Mouse (Mus musculus) limb, embryonic 10.5 days (tissue): Measurements from ENCODE around the gene Gm8237. TPM values are rescaled to one million over a fixed set of nuclear protein-coding genes. Genes with fewer than 3 reads are reported as not detected.
A peak's percentile ranks its signal among the peaks of the same experiment; 100 is the strongest.
"Not testable (repeated sequence)": the region's sequence is repeated elsewhere in the genome, so short reads cannot be mapped to it uniquely, and the experiment has no call there.

Experiments
- DNase-seq: peaks from one replicate; pipeline ENCODE4 v3.0.0-alpha.2; 2017; ENCODE audit warnings: low spot score
- H3K27ac ChIP-seq: fragments of 300-500 bp; sonication (generic); 2 replicates; pipeline ENCODE4 v1.5.1; 2016; ENCODE audit warnings: mild to moderate bottlenecking
- H3K27me3 ChIP-seq: fragments of 300-500 bp; sonication (generic); 2 replicates; pipeline ENCODE4 v1.6.1; 2016; ENCODE audit warnings: low read depth, mild to moderate bottlenecking; ENCODE audit not compliant: poor library complexity, severe bottlenecking
- H3K36me3 ChIP-seq: fragments of 300-500 bp; sonication (generic); 2 replicates; pipeline ENCODE4 v1.6.1; 2016; ENCODE audit warnings: mild to moderate bottlenecking, moderate library complexity
- H3K4me1 ChIP-seq: fragments of 300-500 bp; sonication (generic); 2 replicates; pipeline ENCODE4 v1.6.1; 2016
- H3K4me3 ChIP-seq: fragments of 300-500 bp; sonication (generic); 2 replicates; pipeline ENCODE4 v1.5.1; 2016; ENCODE audit warnings: mild to moderate bottlenecking, moderate library complexity
- H3K9me3 ChIP-seq: fragments of 300-500 bp; sonication (generic); replicated peaks from 2 replicates; pipeline ENCODE4 v1.6.1; 2016; ENCODE audit warnings: mild to moderate bottlenecking
- WGBS: fragments of 180-500 bp; shearing (Covaris S2); methylation state at CpG from one replicate; pipeline ENCODE4 v1.1.7; 2016; 5-methylcytosine and 5-hydroxymethylcytosine counted together
- polyA plus RNA-seq: library from polyadenylated mRNA; unstranded; fragments of >200 nt; fragmentation: Nextera tagmentation; extraction: Ambion mirVana; gene quantifications from 2 replicates; pipeline ENCODE4 v1.2.1, GENCODE M21; 2016

Gm8237 gene
- 0.06 and 0.10 TPM in 2 replicates for polyA plus RNA-seq

DNA sequence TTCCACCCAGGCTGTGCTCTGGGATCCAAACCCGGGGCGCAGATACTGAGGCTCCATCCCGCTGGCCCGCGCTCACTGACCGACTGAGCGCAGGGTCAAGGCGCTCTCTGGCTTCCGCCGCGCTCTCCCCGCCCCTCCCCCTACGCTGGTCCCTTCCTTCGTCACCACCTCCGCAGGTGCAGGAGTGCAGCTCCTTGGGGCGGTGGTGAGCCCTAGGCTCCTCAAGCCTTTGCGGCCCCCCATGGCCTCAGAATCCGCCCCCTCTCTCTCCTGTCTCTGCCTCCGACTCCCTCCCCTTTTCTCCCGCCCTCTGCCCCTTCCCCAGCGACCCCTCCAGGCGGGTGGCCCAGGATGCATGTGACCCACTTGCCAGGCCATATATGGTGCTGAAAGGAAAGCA, at the start of gene Gm8237:
Gm8237 (minus strand) TSS at position 142 of the 400 bp plus-strand sequence.
- not testable (repeated sequence) for H3K36me3 ChIP-seq, H3K9me3 ChIP-seq, H3K27ac ChIP-seq, H3K4me1 ChIP-seq
- peak; percentile 42 for DNase-seq
- 3% methylated on average over 7 of the region's 22 CpGs for WGBS
- Histone ChIP-seq H3K27me3 (peaks cover 11% of the 10 kb centered on the region; the same call in 1 of the 2 replicates), H3K4me3 (peak within 1 kb of the TSS; percentile 47)

DNA sequence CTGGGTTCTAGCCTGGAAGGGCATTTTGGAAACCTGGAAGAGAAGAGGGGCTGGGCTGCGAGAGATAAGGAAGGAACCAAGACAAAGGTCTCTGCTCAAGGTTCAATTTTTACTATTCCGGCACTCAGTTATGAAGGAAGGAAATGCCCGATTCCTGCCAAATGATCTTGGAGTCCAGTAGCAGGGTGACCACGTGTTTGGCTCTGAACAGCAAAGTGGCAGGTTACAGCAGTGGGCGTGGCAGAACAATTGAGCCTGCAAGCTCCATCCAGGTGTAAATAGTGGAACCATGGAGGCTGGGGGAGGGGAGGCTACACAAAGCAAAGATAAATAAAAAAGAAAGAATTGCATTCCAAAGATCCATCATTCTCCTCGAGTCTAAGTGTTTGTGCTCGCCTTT, 43.1 kb upstream of the Gm8237 start:
- H3K27me3 ChIP-seq, H3K4me3 ChIP-seq, H3K9me3 ChIP-seq, H3K36me3 ChIP-seq, H3K27ac ChIP-seq, H3K4me1 ChIP-seq, DNase-seq: not testable (repeated sequence)
- 79% methylated on average over 7 of the region's 7 CpGs for WGBS

DNA sequence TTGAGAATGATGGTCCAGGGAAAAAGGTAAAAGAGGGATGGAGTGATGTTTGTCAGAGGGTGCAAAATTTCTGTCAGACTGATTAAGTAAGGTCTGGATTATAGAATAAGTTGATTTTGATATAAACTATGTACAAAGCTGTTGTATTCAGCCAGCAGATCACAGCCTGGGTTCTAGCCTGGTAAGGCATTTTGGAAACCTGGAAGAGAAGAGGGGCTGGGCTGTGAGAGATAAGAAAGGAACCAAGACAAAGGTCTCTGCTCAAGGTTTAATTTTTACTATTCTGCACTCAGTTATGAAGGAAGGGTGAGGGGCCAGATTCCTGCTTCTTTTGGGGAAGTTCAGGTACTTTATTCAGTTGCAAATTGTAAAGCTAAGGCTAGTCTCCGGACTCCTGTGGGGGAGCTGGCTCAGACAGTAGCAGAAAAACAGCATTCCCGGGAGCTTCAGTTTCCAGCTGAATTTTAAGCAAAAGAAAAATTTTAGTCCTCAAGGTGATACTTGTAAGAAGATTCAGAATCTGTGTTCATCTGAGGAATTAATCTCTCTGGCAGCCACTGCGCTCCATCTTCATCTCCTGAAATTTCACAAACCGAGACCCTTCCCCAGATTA, 38.3 kb upstream of the Gm8237 start:
- not testable (repeated sequence) for DNase-seq, H3K4me1 ChIP-seq, H3K36me3 ChIP-seq, H3K27ac ChIP-seq, H3K27me3 ChIP-seq, H3K9me3 ChIP-seq, H3K4me3 ChIP-seq
- 91% methylated on average over 4 of the region's 4 CpGs for WGBS

DNA sequence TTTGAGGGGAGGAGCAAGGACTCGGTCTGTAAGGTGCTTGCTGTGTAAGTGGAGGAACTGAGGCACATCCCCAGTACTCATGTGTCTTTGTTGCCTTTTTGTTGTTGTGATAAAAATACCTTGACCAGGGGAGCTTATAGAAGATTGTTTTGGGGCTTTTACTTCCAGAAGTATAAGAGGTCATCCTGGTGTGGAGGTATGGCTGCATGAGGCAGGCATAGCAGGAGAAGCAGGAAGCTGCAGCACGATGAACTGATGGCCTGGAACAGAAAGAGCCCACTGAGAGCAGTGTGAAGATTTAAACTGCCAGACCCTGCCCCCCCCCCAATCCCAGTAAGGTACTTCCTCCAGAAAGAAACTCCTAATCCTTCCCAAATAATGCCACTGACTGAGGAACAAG, 33.5 kb upstream of the Gm8237 start:
- not testable (repeated sequence) for H3K36me3 ChIP-seq, H3K9me3 ChIP-seq, H3K4me3 ChIP-seq, H3K4me1 ChIP-seq, H3K27me3 ChIP-seq, H3K27ac ChIP-seq, DNase-seq
- 82% methylated on average over 2 of the region's 2 CpGs for WGBS

DNA sequence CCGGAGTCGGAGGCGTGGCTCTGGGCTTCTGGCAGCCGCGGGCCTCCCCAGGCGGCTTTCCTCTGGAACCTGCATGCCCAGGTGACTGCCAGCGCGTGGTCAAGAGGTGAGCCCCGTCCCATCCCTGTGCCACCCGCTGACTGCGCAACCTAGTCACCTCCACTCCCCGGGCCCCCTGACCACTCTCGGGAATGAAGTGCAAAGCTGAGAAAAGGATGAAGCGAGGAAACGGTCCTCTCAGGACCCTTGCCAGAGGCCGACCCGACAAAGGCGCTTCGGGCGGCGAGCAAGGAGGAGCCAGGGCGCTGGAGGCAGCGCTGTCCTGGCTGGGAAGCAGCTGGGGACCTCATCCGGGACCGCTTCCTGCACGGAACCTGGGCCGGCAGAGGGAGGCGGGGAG, 391 bp downstream of the Gm8237 start:
- WGBS: under 1% methylated on average over 21 of the region's 28 CpGs
- H3K27ac ChIP-seq: not testable (repeated sequence)

DNA sequence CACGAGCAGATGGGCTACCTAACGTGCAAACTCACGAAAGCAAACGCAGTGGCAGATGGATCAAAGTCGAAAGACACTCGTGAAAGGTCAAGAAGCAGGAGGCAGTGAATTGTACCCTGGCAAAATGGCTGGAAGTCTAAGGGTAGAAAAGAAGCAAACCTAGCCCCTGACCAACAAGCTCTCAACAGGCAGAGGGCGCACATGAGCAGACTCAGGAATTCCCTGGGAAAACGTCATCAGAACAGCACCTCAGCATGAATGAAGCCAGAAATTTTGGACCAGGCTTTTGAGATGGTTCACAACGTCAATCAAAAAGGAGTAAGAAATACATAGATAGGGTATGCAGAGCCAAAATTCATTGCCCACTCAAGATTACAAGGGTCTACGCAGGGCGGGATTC, 1.0 kb downstream of the Gm8237 start:
- not testable (repeated sequence) for H3K36me3 ChIP-seq, H3K9me3 ChIP-seq, H3K4me3 ChIP-seq, H3K27ac ChIP-seq, H3K4me1 ChIP-seq
- WGBS: 13% methylated on average over 7 of the region's 11 CpGs
- H3K27me3 ChIP-seq: peaks cover 11% of the 10 kb centered on the region; the same call in 1 of the 2 replicates
- DNase-seq: peak; percentile 53

More for the DNA sequence above, 391 bp downstream of the Gm8237 start:
- peaks cover 11% of the 10 kb centered on the region; the same call in 1 of the 2 replicates for H3K27me3 ChIP-seq
- not testable (repeated sequence) for H3K9me3 ChIP-seq, H3K36me3 ChIP-seq, H3K4me1 ChIP-seq
- DNase-seq: peak; percentile 36
- peak overlapping the region; percentile 47 for H3K4me3 ChIP-seq

DNA sequence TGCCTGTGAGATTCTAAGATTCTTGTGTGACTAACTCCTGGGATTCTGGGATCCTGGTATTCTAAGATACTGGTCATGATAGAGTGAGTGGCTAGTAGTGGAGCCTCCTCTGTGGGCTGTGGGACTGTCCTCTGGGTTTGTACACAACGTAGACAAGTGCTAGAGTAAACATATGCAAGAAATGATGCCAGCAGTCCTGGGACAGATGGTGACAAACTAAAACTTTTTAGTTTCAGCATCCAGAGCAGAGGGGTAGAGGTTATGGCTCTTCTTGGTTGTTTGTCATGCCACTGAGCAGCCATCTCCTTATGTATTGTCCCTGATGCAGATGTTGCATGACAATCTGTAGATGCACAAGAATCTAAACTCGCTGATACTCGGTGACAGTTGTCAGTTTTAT, 24.3 kb downstream of the Gm8237 start:
- not testable (repeated sequence) for H3K27me3 ChIP-seq, DNase-seq, H3K27ac ChIP-seq, H3K36me3 ChIP-seq, H3K4me3 ChIP-seq, H3K9me3 ChIP-seq, H3K4me1 ChIP-seq
- WGBS: 87% methylated on average over 3 of the region's 3 CpGs

DNA sequence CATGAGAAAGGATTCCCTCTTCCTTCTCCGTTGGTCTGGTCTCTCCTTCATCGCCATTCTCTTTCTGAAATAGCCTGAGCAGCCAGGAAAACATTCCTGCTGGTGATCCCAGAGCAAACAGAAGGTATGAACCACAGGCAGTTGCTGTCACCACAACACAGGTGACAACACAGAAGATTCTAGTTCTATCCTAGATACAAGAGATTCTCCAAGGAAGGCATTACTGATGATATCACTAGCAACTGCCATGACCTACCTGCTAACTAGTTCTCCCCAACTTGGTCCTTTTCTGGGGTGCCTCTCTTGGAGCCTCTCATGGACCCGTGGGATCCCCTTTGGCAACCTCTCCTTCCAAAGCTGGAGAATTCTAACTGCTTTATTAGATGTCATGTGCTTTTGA, 50.0 kb downstream of the Gm8237 start, which contains the start of gene Gm3424:
Gm3424 (minus strand) TSS at position 101 of the 400 bp plus-strand sequence.
- H3K4me1 ChIP-seq, DNase-seq, H3K4me3 ChIP-seq, H3K27me3 ChIP-seq, H3K36me3 ChIP-seq, H3K27ac ChIP-seq, H3K9me3 ChIP-seq: not testable (repeated sequence)
- WGBS: no CpG with 5 or more reads among the region's 3 CpGs

DNA sequence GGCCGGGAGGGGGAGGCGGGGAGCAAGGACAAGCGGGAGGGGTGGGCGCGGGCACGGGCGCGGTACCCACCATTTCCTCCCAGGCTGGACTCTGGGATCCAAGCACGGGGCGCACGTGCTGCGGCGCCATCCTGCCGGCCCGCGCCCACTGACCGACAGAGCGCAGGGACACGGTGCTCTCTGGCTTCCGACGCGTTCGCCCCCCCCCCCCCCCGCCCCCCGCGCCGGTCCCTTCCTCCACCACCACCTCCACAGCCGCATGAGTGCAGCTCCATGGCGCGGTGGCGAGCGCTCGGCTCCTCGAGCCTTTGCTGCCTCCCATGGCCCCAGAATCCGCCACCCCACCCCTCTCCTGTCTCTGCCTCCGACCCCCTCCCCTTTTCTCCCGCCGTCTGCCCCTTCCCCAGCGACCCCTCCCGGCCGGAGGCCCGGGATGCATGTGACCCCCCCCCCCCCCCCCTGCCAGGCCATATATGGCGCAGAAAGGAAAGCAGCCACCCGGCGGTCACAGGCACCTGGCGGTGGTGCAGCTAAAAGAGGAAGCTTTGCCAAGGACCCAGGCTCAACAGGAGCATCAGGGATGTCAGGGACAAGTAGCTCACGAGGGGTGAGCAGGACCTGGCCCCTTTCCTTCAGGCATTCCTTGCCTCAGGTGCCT, 67.4 kb downstream of the Gm8237 start:
- WGBS: no CpG with 5 or more reads among the region's 47 CpGs
- H3K27me3 ChIP-seq, H3K4me1 ChIP-seq, DNase-seq, H3K9me3 ChIP-seq, H3K27ac ChIP-seq, H3K36me3 ChIP-seq, H3K4me3 ChIP-seq: not testable (repeated sequence)

Other genes starting within 250 kb of the Gm8237 start
- not detected in 2 replicates for gene Gm8265, start 247.4 kb downstream of the Gm8237 start, polyA plus RNA-seq
- gene Gm9603, start 192.9 kb downstream of the Gm8237 start, polyA plus RNA-seq: not detected in 2 replicates
- 0.41 TPM in 1 of 2 replicates, not detected in the other for gene Gm3373, start 138.8 kb downstream of the Gm8237 start, polyA plus RNA-seq
- gene Gm3383, start 72.4 kb downstream of the Gm8237 start, polyA plus RNA-seq: 0.63 and 0.85 TPM in 2 replicates
- not detected in 2 replicates for gene Gm3424, start 50.1 kb downstream of the Gm8237 start, polyA plus RNA-seq
- gene Gm3248, start 81.4 kb upstream of the Gm8237 start, polyA plus RNA-seq: 0.20 and 0.46 TPM in 2 replicates
- not detected in 2 replicates for gene Gm3453, start 98.8 kb upstream of the Gm8237 start, polyA plus RNA-seq
- gene Gm6337, start 177.9 kb upstream of the Gm8237 start, polyA plus RNA-seq: not detected in 2 replicates
- gene Gm8206, start 213.6 kb upstream of the Gm8237 start, polyA plus RNA-seq: 1.2 and 1.3 TPM in 2 replicates
- gene Gm3468, start 228.3 kb upstream of the Gm8237 start, polyA plus RNA-seq: 2.2 and 2.5 TPM in 2 replicates
- not detected in 2 replicates for gene Gm3476, start 245.4 kb upstream of the Gm8237 start, polyA plus RNA-seq